13 mouse cellular contexts compared by ENCODE assay signal in genomic region chr17:11972969-11973787, GRCm38 (mm10).
DNase-seq lines count a peak whose midpoint lies in the region; ATAC-seq and TF ChIP-seq lines count a peak whose summit lies in the region.
"Had no signal": no experiment of that assay in that cellular context is flagged by ENCODE, and none has a peak within 500 bp of the region (broad histone marks: within the 10 kb centered on the region; RNA-seq: fewer than 3 reads in every experiment).

No protein-coding gene starts in this region.

- H3K9me3 ChIP-seq in embryonic facial prominence, embryonic 15.5 days (replicated peaks) = no peaks in the 10 kb centered on the region
- H3K9me3 ChIP-seq: hindbrain, embryonic 10.5 days; limb, embryonic 12.5 days; lung, embryonic 15.5 days; midbrain, embryonic 13.5 days had no signal

- H3K27me3 ChIP-seq in embryonic facial prominence, embryonic 15.5 days = peaks cover 21% of the 10 kb centered on the region
- H3K27me3 ChIP-seq in thymus, adult 2 months (ENCODE audit: control insufficient read depth, insufficient read depth, low read length) = no peaks in the 10 kb centered on the region

- H3K4me3 ChIP-seq in embryonic facial prominence, embryonic 15.5 days (replicated peaks) = no peak overlapping the region
- H3K4me3 ChIP-seq in thymus, adult 2 months (ENCODE audit: control insufficient read depth, insufficient read depth, low read length) = no peak overlapping the region
- H3K4me3 ChIP-seq: hindbrain, embryonic 10.5 days; limb, embryonic 12.5 days; lung, embryonic 15.5 days; midbrain, embryonic 13.5 days had no signal

- no peak for TF ChIP-seq POLR2A in thymus, adult 2 months (IDR thresholded peaks at IDR 0.05; ENCODE audit: control insufficient read depth, extremely low read depth, insufficient read depth, low read length, poor library complexity)

- H3K4me2 ChIP-seq in embryonic facial prominence, embryonic 15.5 days (replicated peaks) = no peak overlapping the region

- H3K4me1 ChIP-seq in embryonic facial prominence, embryonic 15.5 days = peaks cover 4% of the 10 kb centered on the region; the same call in 1 of the 2 replicates
- no peaks in the 10 kb centered on the region for H3K4me1 ChIP-seq in thymus, adult 2 months (replicated peaks; ENCODE audit: control insufficient read depth, insufficient read depth, low read length)
- H3K4me1 ChIP-seq: lung, embryonic 15.5 days had no signal

- ATAC-seq in embryonic facial prominence, embryonic 15.5 days (ENCODE audit: insufficient number of reproducible peaks, low FRiP score, low TSS enrichment, low read depth) = peak; percentile 56; the same call in 1 of the 2 replicates
- ATAC-seq: midbrain, embryonic 13.5 days had no signal

- H3K27ac ChIP-seq in embryonic facial prominence, embryonic 15.5 days (replicated peaks) = no peak overlapping the region
- no peak overlapping the region for H3K27ac ChIP-seq in thymus, adult 2 months (ENCODE audit: control insufficient read depth, insufficient read depth, low read length)
- H3K27ac ChIP-seq: hindbrain, embryonic 10.5 days; kidney, postnatal 0 days; limb, embryonic 12.5 days; lung, embryonic 15.5 days; midbrain, embryonic 13.5 days had no signal

- no peak for TF ChIP-seq CTCF in thymus, adult 2 months (IDR thresholded peaks at IDR 0.05; ENCODE audit: borderline replicate concordance, control insufficient read depth, extremely low read depth, insufficient read depth, low read length, poor library complexity)

- WGBS in embryonic facial prominence, embryonic 15.5 days = 53% methylated on average over 13 of the region's 13 CpGs
- 71% methylated on average over 13 of the region's 13 CpGs for WGBS in thymus, adult 2 months

- no peak overlapping the region for H3K9ac ChIP-seq in embryonic facial prominence, embryonic 15.5 days
- H3K9ac ChIP-seq: limb, embryonic 12.5 days; lung, embryonic 15.5 days; midbrain, embryonic 13.5 days had no signal

- DNase-seq in layer of hippocampus, adult 11-12 months (ENCODE audit: low spot score) = peak; percentile 43
- no peak for DNase-seq in layer of hippocampus, postnatal 25 days (ENCODE audit: extremely low spot score in 1 of 2, low spot score in 1 of 2)
- DNase-seq in 3T3-L1 (ENCODE audit: low read depth, low spot score) = peak; percentile 3
- DNase-seq in brain, adult 2 months (ENCODE audit: low read depth, low spot score) = peak; percentile 81
- no peak for DNase-seq in thymus, adult 2 months
- DNase-seq in T-cell, adult 2 months (ENCODE audit: low spot score) = no peak
- DNase-seq: thymus, postnatal 36 days had no signal

- no peaks in the 10 kb centered on the region for H3K36me3 ChIP-seq in embryonic facial prominence, embryonic 15.5 days
- no peaks in the 10 kb centered on the region for H3K36me3 ChIP-seq in thymus, adult 2 months (ENCODE audit: control insufficient read depth, insufficient read depth, low read length)
- H3K36me3 ChIP-seq: hindbrain, embryonic 10.5 days; limb, embryonic 12.5 days; lung, embryonic 15.5 days; midbrain, embryonic 13.5 days had no signal

Comparison
In these comparisons a context has a peak if more than half of its experiments do, and no peak if none do; other contexts are left out.
1. DNase-seq: peak in layer of hippocampus, adult 11-12 months (single experiment), 3T3-L1 (single experiment) and brain, adult 2 months (single experiment); none in layer of hippocampus, postnatal 25 days (0 of 2), thymus, adult 2 months (single experiment) and T-cell, adult 2 months (single experiment).